Mouse (Mus musculus) embryonic facial prominence, embryonic 10.5 days (tissue): ENCODE measurements around the gene Slc20a1. TPM values are rescaled to one million over a fixed set of nuclear protein-coding genes. Genes with fewer than 3 reads are reported as not detected.

ENCODE experiments used
- DNase-seq: peaks from one replicate; pipeline ENCODE4 v3.0.0-alpha.2; 2017; ENCODE audit warnings: low spot score
- H3K27ac ChIP-seq: fragments of 300-500 bp; sonication (generic); replicated peaks from 2 replicates; pipeline ENCODE4 v1.5.1; 2016; ENCODE audit warnings: mild to moderate bottlenecking
- H3K27me3 ChIP-seq: fragments of 300-500 bp; sonication (generic); replicated peaks from 2 replicates; pipeline ENCODE4 v1.6.1; 2016; ENCODE audit warnings: low read depth, mild to moderate bottlenecking; ENCODE audit not compliant: poor library complexity, severe bottlenecking
- H3K36me3 ChIP-seq: fragments of 300-500 bp; sonication (generic); replicated peaks from 2 replicates; pipeline ENCODE4 v1.6.1; 2016; ENCODE audit warnings: mild to moderate bottlenecking, moderate library complexity
- H3K4me1 ChIP-seq: fragments of 300-500 bp; sonication (generic); 2 replicates; pipeline ENCODE4 v1.6.1; 2016
- H3K4me3 ChIP-seq: fragments of 300-500 bp; sonication (generic); 2 replicates; pipeline ENCODE4 v1.5.1; 2016; ENCODE audit warnings: mild to moderate bottlenecking, moderate library complexity
- H3K9me3 ChIP-seq: fragments of 300-500 bp; sonication (generic); 2 replicates; pipeline ENCODE4 v1.6.1; 2016; ENCODE audit warnings: mild to moderate bottlenecking
- WGBS: fragments of 180-500 bp; shearing (Covaris S2); methylation state at CpG from one replicate; pipeline ENCODE4 v1.1.7; 2016; 5-methylcytosine and 5-hydroxymethylcytosine counted together
- polyA plus RNA-seq: library from polyadenylated mRNA; unstranded; fragments of >200 nt; fragmentation: Nextera tagmentation; extraction: Ambion mirVana; gene quantifications from 2 replicates; pipeline ENCODE4 v1.2.1, GENCODE M21; 2016

The Slc20a1 gene
- polyA plus RNA-seq, 1 experiment from 2014 or later, result 50.4 TPM

DNA sequence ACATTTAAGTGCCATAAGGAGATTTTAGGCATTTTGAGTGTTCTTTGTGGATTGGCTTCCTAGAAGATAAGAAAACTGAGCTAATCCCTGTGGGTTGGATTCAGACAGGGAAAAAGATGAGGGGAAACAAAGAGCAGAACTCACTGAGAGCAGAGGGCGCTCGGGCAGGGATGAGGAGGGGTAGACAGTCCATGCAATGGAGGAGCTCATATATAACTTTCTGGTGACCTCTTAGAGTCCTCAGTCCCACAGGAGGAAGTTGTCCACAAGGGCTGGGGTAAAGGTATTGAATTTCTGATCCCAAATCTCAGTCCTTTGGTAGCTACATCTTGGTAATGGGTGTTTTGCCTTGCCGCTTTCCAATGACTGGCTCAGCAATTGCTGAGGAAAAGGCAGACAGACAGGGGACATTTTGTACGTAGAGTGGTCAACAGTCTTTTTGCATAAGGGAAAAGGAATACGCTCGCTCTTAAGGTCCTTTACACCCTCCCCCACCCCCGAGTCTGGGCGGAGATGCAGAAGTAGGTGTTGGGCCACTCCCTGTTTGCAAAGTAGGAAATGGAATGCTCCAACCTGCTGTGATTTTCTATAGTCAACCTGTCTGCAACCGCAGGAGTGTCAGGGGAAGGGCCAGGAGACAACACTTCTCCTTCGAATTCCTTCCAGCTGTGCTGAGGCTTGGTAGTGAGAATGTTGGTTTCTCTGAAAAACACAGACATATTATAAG, 20.2 kb upstream of the Slc20a1 start:
- Histone ChIP-seq H3K27ac (no peak overlapping the region), H3K9me3 (no peaks in the 10 kb centered on the region), H3K4me3 (no peak overlapping the region), H3K4me1 (peaks cover 2% of the 10 kb centered on the region; the same call in 1 of the 2 replicates), H3K27me3 (no peaks in the 10 kb centered on the region), H3K36me3 (no peaks in the 10 kb centered on the region)
- 43% methylated on average over 10 of the region's 10 CpGs for WGBS
- no peak for DNase-seq

DNA sequence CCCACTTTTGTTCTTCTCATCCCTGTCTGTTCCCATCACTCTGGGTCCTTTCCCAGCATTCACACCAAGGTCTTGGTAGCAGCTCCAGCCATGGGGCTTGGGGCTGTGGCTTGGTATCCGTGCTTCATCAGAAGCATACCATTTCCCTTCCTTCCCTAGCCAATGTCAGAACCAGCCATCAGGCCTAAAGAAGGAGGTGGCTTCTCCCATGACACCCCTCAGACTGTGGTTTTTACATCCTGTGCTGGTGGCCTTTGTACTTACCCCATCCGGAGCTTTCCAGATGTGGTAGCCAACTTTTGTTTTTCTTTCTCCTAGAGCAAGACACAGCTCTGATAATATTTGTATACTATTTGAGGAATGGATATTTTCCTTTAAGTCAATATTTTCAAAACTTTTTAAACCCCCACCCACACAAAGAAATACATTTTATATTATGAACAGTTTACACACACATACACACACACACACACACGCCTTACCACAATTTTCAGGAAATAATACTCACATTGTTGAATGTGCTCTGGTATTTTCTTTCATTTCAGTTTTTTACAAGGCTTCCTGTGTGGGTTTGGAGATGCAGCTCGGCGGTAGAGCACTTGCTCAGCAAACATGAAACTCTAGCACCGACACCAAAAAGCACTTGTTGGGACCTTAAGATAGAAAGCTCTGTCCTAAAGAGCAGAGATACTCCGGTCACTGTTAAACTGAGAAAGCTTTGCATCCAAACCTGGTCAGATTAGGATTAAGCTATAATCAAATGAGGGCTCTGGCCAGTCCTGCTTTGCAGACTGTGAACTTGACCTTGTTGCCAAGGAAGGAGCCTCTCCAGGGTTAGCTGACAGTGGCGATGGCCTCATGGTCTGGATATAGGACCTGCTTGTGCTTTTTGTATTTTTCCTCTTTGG, 18.4 kb upstream of the Slc20a1 start:
- no peak for DNase-seq
- 0 out of 2 replicates have a peak, but pooled peaks cover 2% of the 10 kb centered on the region for H3K4me1 ChIP-seq
- H3K27me3 ChIP-seq, result no peaks in the 10 kb centered on the region
- no peaks in the 10 kb centered on the region for H3K36me3 ChIP-seq
- 77% methylated on average over 8 of the region's 8 CpGs for WGBS
- no peak overlapping the region for H3K27ac ChIP-seq
- no peaks in the 10 kb centered on the region for H3K9me3 ChIP-seq
- H3K4me3 ChIP-seq, result no peak overlapping the region

DNA sequence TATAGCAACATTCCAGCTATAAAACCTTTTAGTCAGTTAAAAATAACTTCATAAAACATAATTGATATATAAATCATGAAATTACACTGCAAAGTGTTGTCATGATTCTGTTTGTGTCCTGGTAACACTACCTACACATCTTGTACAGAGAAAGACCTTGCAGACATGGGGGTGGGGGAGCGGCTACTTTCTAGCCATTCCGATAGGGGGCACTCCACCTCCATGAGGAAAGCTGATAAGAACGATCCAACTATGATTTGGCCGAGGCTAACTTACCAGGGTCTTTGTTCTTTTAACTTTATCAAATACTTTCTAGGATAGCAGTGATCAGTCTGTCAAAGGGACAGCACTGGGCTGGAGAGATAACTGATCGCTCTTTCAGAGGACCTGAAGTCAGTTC, 17.1 kb upstream of the Slc20a1 start:
- Histone ChIP-seq H3K9me3 (no peaks in the 10 kb centered on the region), H3K27ac (no peak overlapping the region), H3K27me3 (no peaks in the 10 kb centered on the region), H3K36me3 (no peaks in the 10 kb centered on the region), H3K4me1 (no peaks in the 10 kb centered on the region), H3K4me3 (no peak overlapping the region)
- DNase-seq, result no peak
- 87% methylated on average over 5 of the region's 5 CpGs for WGBS

DNA sequence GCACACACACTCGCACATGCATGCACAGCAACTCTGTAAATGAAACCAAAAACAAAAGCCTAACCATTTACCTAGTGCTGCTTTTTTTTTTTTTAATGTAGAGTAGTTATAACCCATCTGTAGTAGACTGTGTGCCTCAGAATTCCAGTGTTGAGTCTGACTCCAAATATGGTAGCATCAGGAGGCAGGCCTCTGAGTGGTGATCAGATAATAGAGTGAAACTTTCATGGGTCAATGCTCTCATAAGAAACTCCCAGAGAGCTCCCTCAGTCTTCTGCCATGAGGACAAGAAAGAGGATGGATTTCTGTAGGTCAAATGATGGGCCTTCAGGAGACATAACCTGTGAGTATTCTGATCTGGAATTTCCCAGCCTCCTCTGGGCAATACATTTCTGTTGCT, 16.2 kb upstream of the Slc20a1 start:
- Histone ChIP-seq H3K4me3 (no peak overlapping the region), H3K36me3 (no peaks in the 10 kb centered on the region), H3K27ac (no peak overlapping the region), H3K27me3 (no peaks in the 10 kb centered on the region), H3K9me3 (no peaks in the 10 kb centered on the region), H3K4me1 (no peaks in the 10 kb centered on the region)
- DNase-seq, result no peak
- 93% methylated on average over 1 of the region's 1 CpGs for WGBS

DNA sequence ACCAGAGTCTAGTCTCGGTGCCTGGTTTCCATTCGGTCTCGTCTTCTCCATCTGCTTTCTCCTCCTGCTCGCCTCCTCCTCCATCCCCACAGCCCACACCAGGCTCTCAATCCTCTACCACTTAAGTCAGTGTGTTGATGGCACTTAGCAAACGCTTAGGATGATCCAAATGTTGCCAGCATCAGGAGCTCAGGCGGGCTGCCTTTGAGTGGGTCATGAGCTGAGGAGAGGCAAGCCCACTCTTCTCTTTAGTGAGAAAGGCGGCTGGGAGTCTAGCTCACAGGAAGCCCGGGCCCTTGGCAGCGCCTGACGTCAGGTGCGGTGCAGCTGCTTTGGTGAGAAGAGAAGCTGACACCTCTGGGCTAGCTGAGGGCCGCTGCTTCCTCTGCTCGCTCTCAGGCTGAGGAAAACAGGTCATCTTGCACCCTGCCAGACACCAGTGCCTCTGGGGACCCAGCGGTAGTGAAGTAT, 15.0 kb upstream of the Slc20a1 start:
- Histone ChIP-seq H3K4me3 (no peak overlapping the region), H3K27me3 (no peaks in the 10 kb centered on the region), H3K9me3 (no peaks in the 10 kb centered on the region), H3K36me3 (no peaks in the 10 kb centered on the region), H3K27ac (no peak overlapping the region), H3K4me1 (no peaks in the 10 kb centered on the region)
- WGBS, result 77% methylated on average over 14 of the region's 14 CpGs
- no peak for DNase-seq

DNA sequence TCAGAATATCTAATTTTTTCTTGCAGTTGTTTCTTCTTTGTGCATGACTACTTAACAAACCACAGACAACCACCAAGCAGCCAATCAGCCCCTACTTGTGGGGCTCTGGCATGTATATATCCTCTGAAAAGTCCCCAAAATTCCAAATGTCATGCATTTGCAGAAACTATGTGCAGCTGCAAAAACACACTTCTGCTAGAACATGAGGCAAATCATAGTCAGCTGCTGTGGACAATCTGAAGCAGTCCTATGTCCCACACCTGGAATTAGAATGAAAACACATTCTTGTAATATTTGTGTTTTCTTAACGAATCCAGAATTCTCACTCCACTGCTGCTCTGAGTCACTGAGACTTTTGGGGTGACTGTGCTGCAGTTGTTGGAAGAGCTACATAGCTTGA, 13.7 kb upstream of the Slc20a1 start:
- no peaks in the 10 kb centered on the region for H3K36me3 ChIP-seq
- no peaks in the 10 kb centered on the region for H3K27me3 ChIP-seq
- H3K27ac ChIP-seq, result no peak overlapping the region
- no peak overlapping the region for H3K4me3 ChIP-seq
- DNase-seq, result no peak
- no peaks in the 10 kb centered on the region for H3K4me1 ChIP-seq
- H3K9me3 ChIP-seq, result peaks cover 4% of the 10 kb centered on the region; the same call in 1 of the 2 replicates
- WGBS, result 72% methylated on average over 1 of the region's 1 CpGs

DNA sequence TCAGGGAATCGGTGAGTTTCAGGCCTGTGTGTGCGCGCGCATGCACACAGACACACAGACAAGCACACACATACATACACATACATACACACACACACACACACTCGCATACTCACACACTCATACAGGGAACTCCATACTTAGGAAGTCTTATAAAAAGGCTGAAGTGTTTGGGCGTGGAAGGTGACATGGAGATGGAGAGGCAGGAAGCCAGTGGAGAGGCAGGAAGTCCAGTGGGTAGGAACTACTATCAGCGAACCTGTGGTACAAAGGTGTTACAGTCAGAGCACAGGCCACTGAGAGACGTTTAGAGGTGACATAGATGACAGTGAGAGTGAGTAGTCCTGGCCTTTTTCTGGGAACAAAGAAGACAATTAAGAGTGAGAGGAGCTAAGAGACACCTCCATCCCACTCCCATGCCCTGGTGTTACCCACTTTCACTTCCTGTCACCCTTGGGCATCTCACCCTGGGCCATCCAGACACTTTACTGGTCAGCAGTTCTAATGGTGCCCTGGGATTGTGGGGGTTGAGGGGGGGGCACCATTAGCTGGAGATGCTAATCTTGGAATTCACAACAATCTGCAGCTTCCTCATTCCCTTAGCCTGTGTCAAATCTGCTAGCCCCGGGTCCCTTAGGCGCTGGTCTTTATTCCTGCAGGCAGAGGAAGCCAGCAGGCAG, 12.8 kb upstream of the Slc20a1 start:
- no peaks in the 10 kb centered on the region for H3K27me3 ChIP-seq
- DNase-seq, result no peak
- no peaks in the 10 kb centered on the region for H3K4me1 ChIP-seq
- H3K36me3 ChIP-seq, result no peaks in the 10 kb centered on the region
- H3K4me3 ChIP-seq, result no peak overlapping the region
- 84% methylated on average over 10 of the region's 10 CpGs for WGBS
- H3K27ac ChIP-seq, result no peak overlapping the region
- H3K9me3 ChIP-seq, result peaks cover 4% of the 10 kb centered on the region; the same call in 1 of the 2 replicates

DNA sequence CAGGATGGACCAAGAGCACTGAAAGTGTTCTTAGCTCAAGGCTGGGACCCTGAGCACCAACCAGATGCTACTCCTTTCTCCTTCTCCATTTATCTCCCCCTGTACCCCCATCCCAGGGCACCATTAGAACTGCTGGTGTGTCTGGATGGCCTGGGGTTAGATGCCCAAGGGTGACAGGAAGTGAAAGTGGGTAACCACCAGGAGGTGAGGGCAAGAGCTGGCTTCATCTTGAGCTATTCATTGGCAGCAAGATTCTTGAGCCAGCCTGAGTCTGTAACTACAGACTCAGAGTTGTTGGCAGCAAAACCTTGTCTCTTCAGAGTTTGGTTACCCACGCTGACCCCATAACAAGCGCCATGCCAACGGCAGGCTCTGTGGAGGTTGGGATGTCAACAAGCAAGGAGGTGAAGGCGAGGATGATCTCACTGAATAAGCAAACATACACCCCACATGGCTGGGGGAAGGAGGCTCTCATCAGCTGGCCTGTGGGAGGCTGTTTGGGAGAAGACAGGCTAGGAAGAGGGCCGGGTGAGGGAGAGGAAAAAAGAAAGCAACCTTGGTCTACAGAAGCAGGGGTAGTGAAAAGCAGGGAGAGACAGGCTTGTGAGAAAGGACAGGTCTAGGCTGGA, 12.2 kb upstream of the Slc20a1 start:
- H3K36me3 ChIP-seq, result no peaks in the 10 kb centered on the region
- peaks cover 4% of the 10 kb centered on the region; the same call in 1 of the 2 replicates for H3K9me3 ChIP-seq
- no peak overlapping the region for H3K4me3 ChIP-seq
- no peaks in the 10 kb centered on the region for H3K27me3 ChIP-seq
- no peak overlapping the region; the same call in 1 of the 2 replicates for H3K27ac ChIP-seq
- DNase-seq, result no peak
- no peaks in the 10 kb centered on the region for H3K4me1 ChIP-seq
- WGBS, result 82% methylated on average over 5 of the region's 5 CpGs

DNA sequence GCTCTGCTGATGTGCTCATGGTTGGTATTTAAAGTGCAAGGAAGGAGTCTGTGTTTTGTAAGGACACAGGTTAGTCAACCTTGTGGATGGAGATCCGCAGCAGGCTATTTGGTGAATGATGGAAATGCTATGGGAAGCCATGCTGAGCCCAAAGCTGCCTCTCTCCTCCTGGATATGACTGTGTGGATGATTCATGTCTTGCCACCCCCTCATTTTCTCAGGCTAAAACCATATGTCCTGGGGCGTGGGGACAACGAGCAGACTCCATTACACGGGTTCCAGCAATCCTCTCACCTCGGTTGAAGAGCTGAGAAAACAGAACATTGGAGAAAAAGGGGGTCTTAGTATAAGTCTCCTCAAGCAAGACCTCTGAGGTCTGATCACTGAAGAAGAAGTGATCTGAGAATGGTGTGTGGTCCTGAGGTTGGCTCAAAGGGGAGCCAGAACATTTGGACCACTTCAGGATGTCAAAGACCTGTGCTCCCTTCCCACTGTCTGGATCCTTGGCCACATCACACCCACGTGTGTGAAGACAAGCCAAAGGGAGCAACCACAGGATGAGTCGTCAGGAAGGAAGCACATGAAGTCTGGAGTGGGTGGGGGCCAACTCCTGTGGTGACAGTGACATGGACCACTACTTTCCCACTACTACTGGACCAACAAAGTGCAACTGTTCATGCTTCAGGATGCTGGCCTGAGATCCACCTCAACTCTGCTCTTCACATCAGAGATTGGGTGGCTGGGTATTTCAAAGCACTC, 6.0 kb upstream of the Slc20a1 start:
- no peak overlapping the region for H3K4me3 ChIP-seq
- peaks cover 4% of the 10 kb centered on the region; the same call in 1 of the 2 replicates for H3K9me3 ChIP-seq
- no peak overlapping the region for H3K27ac ChIP-seq
- H3K4me1 ChIP-seq, result peaks cover 7% of the 10 kb centered on the region
- H3K27me3 ChIP-seq, result no peaks in the 10 kb centered on the region
- DNase-seq, result no peak
- WGBS, result 79% methylated on average over 7 of the region's 7 CpGs
- H3K36me3 ChIP-seq, result no peaks in the 10 kb centered on the region

DNA sequence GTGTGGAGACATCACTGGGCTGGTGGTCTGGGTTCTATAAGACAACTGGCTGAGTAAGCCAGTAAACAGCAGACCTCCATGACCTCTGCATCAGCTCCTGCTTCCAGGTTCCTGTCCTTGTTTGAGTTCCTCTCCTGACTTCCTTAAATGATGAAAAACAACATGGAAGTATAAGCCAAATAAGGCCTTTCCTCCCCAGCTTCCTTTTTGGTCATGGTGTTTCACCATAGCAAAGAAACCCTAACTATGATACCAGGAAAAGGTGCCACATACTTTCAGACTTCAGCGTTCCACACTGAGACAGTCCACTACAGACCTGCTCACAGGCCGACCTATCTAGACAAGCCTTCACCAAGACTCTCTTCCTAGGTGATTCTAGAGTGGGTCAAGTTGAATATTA, 2.2 kb upstream of the Slc20a1 start:
- no peaks in the 10 kb centered on the region for H3K27me3 ChIP-seq
- H3K27ac ChIP-seq, result no peak overlapping the region
- H3K36me3 ChIP-seq, result peaks cover 14% of the 10 kb centered on the region
- H3K4me3 ChIP-seq, result no peak overlapping the region
- no peak for DNase-seq
- WGBS, result 96% methylated on average over 2 of the region's 2 CpGs
- no peaks in the 10 kb centered on the region for H3K9me3 ChIP-seq
- peaks cover 29% of the 10 kb centered on the region for H3K4me1 ChIP-seq

DNA sequence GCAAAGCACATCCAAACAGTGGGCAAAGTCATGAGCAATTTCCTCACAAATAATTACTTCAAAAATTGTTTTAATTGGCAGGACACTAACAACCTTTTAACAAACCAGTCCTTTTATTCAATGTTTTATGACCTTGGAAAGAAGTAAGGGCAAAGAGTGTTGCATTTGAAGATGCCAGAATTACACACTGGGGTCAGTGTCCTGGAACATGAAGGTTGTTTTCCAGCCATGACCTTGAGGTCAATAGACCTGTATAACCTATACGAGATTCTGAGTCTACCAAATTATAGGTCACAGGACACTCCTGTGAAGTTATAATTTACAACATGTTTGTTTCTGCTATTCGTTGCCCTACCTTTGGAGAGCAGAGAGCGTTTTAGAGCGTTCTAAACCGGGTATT, 1.4 kb upstream of the Slc20a1 start:
- Histone ChIP-seq H3K4me3 (peak overlapping the region; percentile 87), H3K36me3 (peaks cover 23% of the 10 kb centered on the region), H3K27me3 (no peaks in the 10 kb centered on the region), H3K4me1 (peaks cover 30% of the 10 kb centered on the region), H3K9me3 (no peaks in the 10 kb centered on the region), H3K27ac (no peak overlapping the region)
- WGBS, result 62% methylated on average over 5 of the region's 5 CpGs
- DNase-seq, result no peak
